Mouse (Mus musculus): ENCODE results near the gene Gm13420. TPM values are rescaled to one million over a fixed set of nuclear protein-coding genes. Genes with fewer than 3 reads are reported as not detected.

Gm13420 gene
- total and polyA plus RNA-seq, 3 experiments, result not detected

DNA sequence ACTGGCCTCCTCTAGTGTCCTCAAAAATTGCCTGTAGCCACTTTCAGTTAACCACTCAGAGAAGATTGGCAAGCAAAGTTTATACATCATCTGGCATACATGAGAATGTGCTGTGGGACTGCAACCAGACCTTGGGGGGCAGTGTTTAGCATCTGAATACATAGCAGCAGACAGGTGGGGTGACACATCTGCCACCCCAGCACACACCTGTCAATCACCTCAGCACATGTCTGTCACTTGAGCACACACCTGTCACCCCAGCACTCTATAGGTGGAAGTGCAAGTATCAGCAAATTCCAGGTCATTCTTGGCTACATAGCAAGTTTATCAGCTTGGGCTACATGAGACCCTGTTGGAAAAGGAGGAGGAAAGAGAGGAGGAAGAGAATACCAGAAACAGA, 4.2 kb upstream of the Gm13420 start:
- TF ChIP-seq HCFC1 (IDR thresholded peaks at IDR 0.05; ENCODE audit: low read depth, low read length) (no peak), MAFK (IDR thresholded peaks at IDR 0.05; ENCODE audit: insufficient replicate concordance, low read length) (no peak), SMC3 (IDR thresholded peaks at IDR 0.05; ENCODE audit: low read depth, low read length) (no peak), POLR2A (IDR thresholded peaks at IDR 0.05; ENCODE audit: low read depth, low read length) (no peak), MAZ (IDR thresholded peaks at IDR 0.05; ENCODE audit: low read depth, low read length) (no peak), USF2 (conservative IDR thresholded peaks at IDR 0.05; ENCODE audit: low read depth, low read length) (no peak), GABPA (IDR thresholded peaks at IDR 0.05; ENCODE audit: insufficient replicate concordance, low read depth, low read length) (no peak), CTCF (conservative IDR thresholded peaks at IDR 0.05 in 1 of 2, IDR thresholded peaks at IDR 0.05 in 1 of 2; ENCODE audit: low read depth in 2 of 2, low read length in 2 of 2) (no peak), TBP (conservative IDR thresholded peaks at IDR 0.05; ENCODE audit: low read depth, low read length) (no peak), MAX (IDR thresholded peaks at IDR 0.05; ENCODE audit: low read length) (no peak), CHD2 (IDR thresholded peaks at IDR 0.05; ENCODE audit: low read length) (no peak), USF1 (IDR thresholded peaks at IDR 0.05; ENCODE audit: low read depth, low read length) (no peak), RAD21 (IDR thresholded peaks at IDR 0.05; ENCODE audit: low read depth, low read length) (no peak), JUND (conservative IDR thresholded peaks at IDR 0.05; ENCODE audit: low read depth, low read length) (no peak), MEF2A (IDR thresholded peaks at IDR 0.05; ENCODE audit: borderline replicate concordance, low read depth, low read length) (no peak), MXI1 (IDR thresholded peaks at IDR 0.05; ENCODE audit: low read depth, low read length) (no peak), BHLHE40 (IDR thresholded peaks at IDR 0.05; ENCODE audit: low read depth, low read length) (no peak), ZC3H11A (IDR thresholded peaks at IDR 0.05; ENCODE audit: low read depth, low read length) (no peak), ELF1 (IDR thresholded peaks at IDR 0.05; ENCODE audit: low read depth, low read length) (no peak), E2F4 (IDR thresholded peaks at IDR 0.05; ENCODE audit: insufficient replicate concordance, low read depth, low read length) (no peak)
- Histone ChIP-seq H3K36me3 (replicated peaks in 1 of 2; ENCODE audit: control insufficient read depth in 1 of 2, insufficient read depth in 1 of 2, low read length in 1 of 2) (no peaks in the 10 kb centered on the region), H3K4me1 (ENCODE audit: control insufficient read depth in 1 of 2, insufficient read depth in 2 of 2) (peaks cover 3 to 6% of the 10 kb centered on the region in 2 experiments; a peak in 2 of 4 replicates), H3K4me3 (replicated peaks in 1 of 3; ENCODE audit: low read depth in 2 of 3, low read length in 2 of 3, poor library complexity in 1 of 3) (no peak overlapping the region), H3K4me2 (ENCODE audit: insufficient read depth, low read depth, poor library complexity, severe bottlenecking) (no peak overlapping the region), H3K9me3 (replicated peaks; ENCODE audit: low read length) (peaks cover 6% of the 10 kb centered on the region), H3K27me3 (replicated peaks) (peaks cover 5% of the 10 kb centered on the region), H3K27ac (ENCODE audit: insufficient read depth, low read depth) (no peak overlapping the region), H3K79me2 (replicated peaks; ENCODE audit: control insufficient read depth, extremely low read depth, insufficient read depth, poor library complexity, severe bottlenecking) (no peaks in the 10 kb centered on the region), H3K9ac (ENCODE audit: insufficient read depth, low read depth) (no peak overlapping the region)
- no peak for DNase-seq (ENCODE audit: extremely low read depth)
- in situ Hi-C loops (cut with MboI; ENCODE audit: low pct_ligation_motif_present, low pct_unique_long_range_greater_than_20kb, low sequenced_read_pairs) (no loop called here), dilution Hi-C loops (cut with MboI; ENCODE audit: extremely low pct_ligation_motif_present, extremely low pct_unique_long_range_greater_than_20kb, low sequenced_read_pairs) (no loop called here)

GRCm38 (mm10) chr2:29752397-29752796, 912 bp upstream of the Gm13420 start:
- Histone ChIP-seq H3K9ac (ENCODE audit: insufficient read depth, low read depth) (no peak overlapping the region), H3K79me2 (replicated peaks; ENCODE audit: control insufficient read depth, extremely low read depth, insufficient read depth, poor library complexity, severe bottlenecking) (no peaks in the 10 kb centered on the region), H3K4me1 (ENCODE audit: control insufficient read depth in 1 of 2, insufficient read depth in 2 of 2) (peaks cover 9 to 14% of the 10 kb centered on the region in 2 experiments; a peak in 2 of 4 replicates), H3K36me3 (replicated peaks in 1 of 2; ENCODE audit: control insufficient read depth in 1 of 2, insufficient read depth in 1 of 2, low read length in 1 of 2) (no peaks in the 10 kb centered on the region), H3K9me3 (replicated peaks; ENCODE audit: low read length) (peaks cover 6% of the 10 kb centered on the region), H3K27me3 (replicated peaks) (peaks cover 5% of the 10 kb centered on the region), H3K4me3 (replicated peaks in 1 of 3; ENCODE audit: low read depth in 2 of 3, low read length in 2 of 3, poor library complexity in 1 of 3) (no peak overlapping the region), H3K4me2 (ENCODE audit: insufficient read depth, low read depth, poor library complexity, severe bottlenecking) (no peak overlapping the region), H3K27ac (ENCODE audit: insufficient read depth, low read depth) (no peak overlapping the region)
- no peak for DNase-seq (ENCODE audit: extremely low read depth)
- in situ Hi-C loops (cut with MboI; ENCODE audit: low pct_ligation_motif_present, low pct_unique_long_range_greater_than_20kb, low sequenced_read_pairs) (no loop called here), dilution Hi-C loops (cut with MboI; ENCODE audit: extremely low pct_ligation_motif_present, extremely low pct_unique_long_range_greater_than_20kb, low sequenced_read_pairs) (no loop called here)
- TF ChIP-seq TCF12 (IDR thresholded peaks at IDR 0.05; ENCODE audit: low read depth, low read length) (no peak), E2F4 (IDR thresholded peaks at IDR 0.05; ENCODE audit: insufficient replicate concordance, low read depth, low read length) (no peak), CHD1 (IDR thresholded peaks at IDR 0.05; ENCODE audit: low read depth, low read length) (no peak), BHLHE40 (IDR thresholded peaks at IDR 0.05; ENCODE audit: low read depth, low read length) (no peak), RCOR1 (conservative IDR thresholded peaks at IDR 0.05; ENCODE audit: low read depth, low read length) (no peak), NELFE (IDR thresholded peaks at IDR 0.05; ENCODE audit: low read depth, low read length) (no peak)
